Mouse (Mus musculus): ENCODE measurements at regions not wholly inside any gene's neighbourhood (a gene's known extent, or its start where the extent isn't known, plus 50 kb on each side); places are given as distances from the start of the nearest gene placed in this dataset.

GRCm38 (mm10) chr7:82990708-82991107 is 123.6 kb downstream of the Mex3b start:
- Histone ChIP-seq H3K36me3 (no peaks in the 10 kb centered on the region), H3K27me3 (replicated peaks) (no peaks in the 10 kb centered on the region), H3K4me1 (replicated peaks) (no peaks in the 10 kb centered on the region), H3K9me3 (no peaks in the 10 kb centered on the region), H3K4me2 (replicated peaks) (no peak overlapping the region), H3K9ac (no peak overlapping the region), H3K27ac (no peak overlapping the region), H3K4me3 (replicated peaks) (no peak overlapping the region)
- ATAC-seq, result no peak

DNA sequence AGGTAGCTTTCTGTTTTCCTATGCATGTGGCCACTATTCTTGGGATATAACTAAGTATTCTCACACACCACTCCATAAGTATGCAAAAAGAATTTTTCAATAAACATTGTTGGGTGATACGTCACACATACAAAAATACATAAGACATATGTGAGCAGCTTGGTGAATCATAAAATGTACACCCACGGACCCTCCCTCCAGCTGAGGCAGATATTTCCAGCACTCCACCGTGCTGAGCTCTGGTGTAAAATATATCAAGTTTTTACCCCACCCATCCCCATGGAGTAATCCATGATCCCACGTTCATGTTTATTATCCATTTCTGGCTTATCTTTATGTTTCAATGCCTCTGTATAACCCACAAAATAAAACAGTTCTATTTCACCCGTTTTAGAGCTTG is 126.0 kb downstream of the Mex3b start:
- H3K4me3 ChIP-seq (replicated peaks), result no peak overlapping the region
- no peaks in the 10 kb centered on the region for H3K9me3 ChIP-seq
- no peak for ATAC-seq
- H3K4me1 ChIP-seq (replicated peaks), result no peaks in the 10 kb centered on the region
- no peaks in the 10 kb centered on the region for H3K27me3 ChIP-seq (replicated peaks)
- no peak overlapping the region for H3K9ac ChIP-seq
- H3K36me3 ChIP-seq, result no peaks in the 10 kb centered on the region
- H3K4me2 ChIP-seq (replicated peaks), result no peak overlapping the region
- H3K27ac ChIP-seq, result no peak overlapping the region
- WGBS, result 48% methylated on average over 5 of the region's 5 CpGs

DNA sequence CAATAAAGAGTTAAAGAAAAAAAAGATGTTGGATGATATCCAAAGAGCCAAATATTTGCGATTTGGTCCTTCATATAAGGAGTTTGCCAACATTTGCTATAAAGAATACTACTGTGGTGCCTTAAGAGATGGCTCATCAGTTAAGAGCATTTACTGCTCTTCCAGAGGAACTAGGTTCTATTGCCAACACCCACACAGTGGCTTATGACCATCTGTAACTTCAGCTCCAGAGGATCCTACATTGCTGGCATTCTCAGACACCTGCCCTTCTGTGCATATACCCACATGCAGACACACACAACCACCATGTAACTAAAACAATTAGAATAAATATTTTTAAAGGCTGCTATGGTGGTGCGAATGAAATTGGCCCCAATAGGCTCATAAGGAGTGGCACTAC is 131.7 kb downstream of the Mex3b start:
- no peaks in the 10 kb centered on the region for H3K36me3 ChIP-seq
- 71% methylated on average over 2 of the region's 2 CpGs for WGBS

GRCm38 (mm10) chr7:83007540-83007939 is 140.4 kb downstream of the Mex3b start:
- H3K4me2 ChIP-seq (replicated peaks), result no peak overlapping the region
- WGBS, result 82% methylated on average over 4 of the region's 4 CpGs
- no peaks in the 10 kb centered on the region for H3K27me3 ChIP-seq (replicated peaks)
- ATAC-seq, result no peak
- no peaks in the 10 kb centered on the region for H3K36me3 ChIP-seq
- no peak overlapping the region for H3K27ac ChIP-seq
- H3K9ac ChIP-seq, result no peak overlapping the region
- H3K9me3 ChIP-seq, result no peaks in the 10 kb centered on the region
- no peak overlapping the region for H3K4me3 ChIP-seq (replicated peaks)
- no peaks in the 10 kb centered on the region for H3K4me1 ChIP-seq (replicated peaks)

More for the DNA sequence above, 131.7 kb downstream of the Mex3b start:
- H3K4me2 ChIP-seq (replicated peaks), result no peak overlapping the region
- no peaks in the 10 kb centered on the region for H3K27me3 ChIP-seq (replicated peaks)
- no peak overlapping the region for H3K9ac ChIP-seq
- H3K27ac ChIP-seq, result no peak overlapping the region
- no peak for ATAC-seq
- no peak overlapping the region for H3K4me3 ChIP-seq (replicated peaks)
- no peaks in the 10 kb centered on the region for H3K9me3 ChIP-seq
- no peaks in the 10 kb centered on the region for H3K4me1 ChIP-seq (replicated peaks)

- Histone ChIP-seq H3K27ac (no peak overlapping the region), H3K4me2 (replicated peaks) (no peak overlapping the region), H3K36me3 (no peaks in the 10 kb centered on the region), H3K9me3 (no peaks in the 10 kb centered on the region), H3K4me3 (replicated peaks) (no peak overlapping the region), H3K9ac (no peak overlapping the region), H3K27me3 (replicated peaks) (no peaks in the 10 kb centered on the region), H3K4me1 (replicated peaks) (no peaks in the 10 kb centered on the region)
- 67% methylated on average over 2 of the region's 2 CpGs for WGBS
- no peak for ATAC-seq
These were observed 145.0 kb downstream of the Mex3b start for GRCm38 (mm10) chr7:83012145-83012544.

DNA sequence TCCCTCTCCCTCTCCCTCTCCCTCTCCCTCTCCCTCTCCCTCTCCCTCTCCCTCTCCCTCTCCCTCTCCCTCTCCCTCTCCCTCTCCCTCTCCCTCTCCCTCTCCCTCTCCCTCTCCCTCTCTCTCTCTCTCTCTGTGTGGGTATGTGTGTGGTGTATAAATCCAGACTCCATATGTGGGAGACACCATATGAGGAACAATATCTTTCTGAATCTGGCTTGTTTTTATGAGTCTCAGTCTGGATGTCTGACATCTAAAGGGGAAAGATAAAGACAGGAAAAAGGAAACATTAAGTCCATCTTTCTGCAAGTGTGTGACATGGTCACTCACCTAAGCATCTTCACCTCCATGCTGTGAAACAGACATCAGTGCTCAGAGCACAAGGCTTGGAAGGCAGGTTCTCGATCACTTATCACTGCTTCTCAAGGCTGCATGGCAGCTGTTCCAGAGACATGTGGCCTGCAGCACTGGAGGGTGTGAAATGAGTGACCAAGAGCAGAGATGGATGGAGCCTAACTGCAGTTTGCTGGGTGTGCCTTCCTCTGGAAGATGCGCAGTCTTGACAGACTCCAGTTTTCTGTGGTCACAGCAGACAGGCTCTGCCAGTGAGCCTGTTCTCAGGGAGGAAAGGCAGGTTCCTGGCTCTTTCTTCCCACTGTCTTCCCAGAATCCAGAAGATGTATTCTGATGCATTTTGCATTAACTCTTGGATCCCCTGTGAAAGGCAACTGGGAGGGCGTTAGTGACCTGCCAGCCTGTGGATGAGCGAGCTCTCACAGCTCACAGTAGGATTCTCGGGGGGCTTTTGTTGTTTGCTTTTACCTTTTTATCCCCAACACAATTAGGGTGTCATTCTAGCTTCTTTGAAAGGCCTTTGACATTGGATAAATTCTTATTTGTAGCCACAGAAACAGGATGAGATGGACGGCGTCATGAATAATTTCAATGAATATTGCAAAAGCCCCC is 147.9 kb downstream of the Mex3b start:
- ATAC-seq, result no peak
- Histone ChIP-seq H3K4me3 (replicated peaks) (no peak overlapping the region), H3K36me3 (no peaks in the 10 kb centered on the region), H3K4me1 (replicated peaks) (no peaks in the 10 kb centered on the region), H3K9ac (no peak overlapping the region), H3K27me3 (replicated peaks) (no peaks in the 10 kb centered on the region), H3K4me2 (replicated peaks) (no peak overlapping the region), H3K9me3 (no peaks in the 10 kb centered on the region), H3K27ac (no peak overlapping the region)
- 68% methylated on average over 7 of the region's 7 CpGs for WGBS

GRCm38 (mm10) chr7:83015756-83016155 is 148.6 kb downstream of the Mex3b start:
- 64% methylated on average over 4 of the region's 4 CpGs for WGBS
- no peaks in the 10 kb centered on the region for H3K36me3 ChIP-seq
- H3K27me3 ChIP-seq (replicated peaks), result no peaks in the 10 kb centered on the region
- H3K4me1 ChIP-seq (replicated peaks), result no peaks in the 10 kb centered on the region
- no peak overlapping the region for H3K27ac ChIP-seq
- no peaks in the 10 kb centered on the region for H3K9me3 ChIP-seq
- no peak overlapping the region for H3K4me3 ChIP-seq (replicated peaks)
- no peak for ATAC-seq
- H3K4me2 ChIP-seq (replicated peaks), result no peak overlapping the region
- H3K9ac ChIP-seq, result no peak overlapping the region

DNA sequence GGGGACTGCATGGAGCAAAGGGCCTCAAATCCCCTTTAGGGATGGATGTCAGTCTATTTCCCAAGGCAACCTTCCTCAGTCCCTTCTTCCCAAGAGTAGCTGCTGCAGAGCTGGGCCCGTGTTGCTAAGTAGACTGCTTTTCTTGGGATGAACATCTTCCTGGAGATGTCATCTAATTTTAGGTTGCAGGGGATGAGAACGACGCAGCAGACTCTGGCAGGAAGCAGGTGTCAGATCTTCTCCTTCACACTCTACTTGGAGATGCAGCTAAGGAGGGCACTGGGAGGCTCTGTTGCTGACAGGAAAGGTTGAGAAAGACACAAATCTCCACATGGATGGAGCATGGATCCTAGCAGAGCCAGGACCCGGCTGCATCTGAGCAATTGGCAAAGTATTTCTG is 149.4 kb downstream of the Mex3b start:
- H3K4me1 ChIP-seq (replicated peaks), result no peaks in the 10 kb centered on the region
- H3K4me2 ChIP-seq (replicated peaks), result no peak overlapping the region
- H3K36me3 ChIP-seq, result no peaks in the 10 kb centered on the region
- no peak overlapping the region for H3K9ac ChIP-seq
- no peaks in the 10 kb centered on the region for H3K27me3 ChIP-seq (replicated peaks)
- no peaks in the 10 kb centered on the region for H3K9me3 ChIP-seq
- 59% methylated on average over 4 of the region's 4 CpGs for WGBS
- H3K27ac ChIP-seq, result no peak overlapping the region
- no peak overlapping the region for H3K4me3 ChIP-seq (replicated peaks)
- ATAC-seq, result no peak

DNA sequence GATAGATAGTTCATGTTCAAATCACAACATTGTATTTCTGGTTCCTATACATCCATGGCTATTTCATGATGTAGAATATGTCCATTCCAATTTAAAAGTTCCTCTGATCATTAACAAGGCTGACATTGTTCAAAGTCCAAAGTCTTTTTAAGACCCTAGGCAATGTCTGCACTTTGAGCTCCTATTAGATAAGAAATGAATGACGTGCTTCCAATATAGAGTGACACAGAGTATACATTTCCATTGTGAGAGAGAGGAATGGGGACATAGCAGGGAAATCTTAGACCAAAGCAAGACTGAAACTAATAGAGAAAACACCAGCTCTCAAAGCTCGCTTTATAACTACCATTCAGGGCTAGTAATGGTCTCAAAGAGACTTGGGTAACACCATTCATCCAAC is 153.5 kb downstream of the Mex3b start:
- peak; percentile 91 for ATAC-seq
- Histone ChIP-seq H3K36me3 (no peaks in the 10 kb centered on the region), H3K4me3 (replicated peaks) (no peak overlapping the region), H3K27me3 (replicated peaks) (no peaks in the 10 kb centered on the region), H3K4me1 (replicated peaks) (no peaks in the 10 kb centered on the region), H3K27ac (no peak overlapping the region), H3K9me3 (no peaks in the 10 kb centered on the region), H3K4me2 (replicated peaks) (no peak overlapping the region), H3K9ac (no peak overlapping the region)
- WGBS, result 74% methylated on average over 2 of the region's 2 CpGs

- no peaks in the 10 kb centered on the region for H3K27me3 ChIP-seq (replicated peaks)
- H3K36me3 ChIP-seq, result no peaks in the 10 kb centered on the region
- ATAC-seq, result no peak
- no peak overlapping the region for H3K4me2 ChIP-seq (replicated peaks)
- H3K9me3 ChIP-seq, result no peaks in the 10 kb centered on the region
- no peak overlapping the region for H3K27ac ChIP-seq
- H3K4me1 ChIP-seq (replicated peaks), result no peaks in the 10 kb centered on the region
- H3K4me3 ChIP-seq (replicated peaks), result no peak overlapping the region
- H3K9ac ChIP-seq, result no peak overlapping the region
- WGBS, result 87% methylated on average over 1 of the region's 1 CpGs
These were observed 156.9 kb downstream of the Mex3b start for GRCm38 (mm10) chr7:83023990-83024389.

DNA sequence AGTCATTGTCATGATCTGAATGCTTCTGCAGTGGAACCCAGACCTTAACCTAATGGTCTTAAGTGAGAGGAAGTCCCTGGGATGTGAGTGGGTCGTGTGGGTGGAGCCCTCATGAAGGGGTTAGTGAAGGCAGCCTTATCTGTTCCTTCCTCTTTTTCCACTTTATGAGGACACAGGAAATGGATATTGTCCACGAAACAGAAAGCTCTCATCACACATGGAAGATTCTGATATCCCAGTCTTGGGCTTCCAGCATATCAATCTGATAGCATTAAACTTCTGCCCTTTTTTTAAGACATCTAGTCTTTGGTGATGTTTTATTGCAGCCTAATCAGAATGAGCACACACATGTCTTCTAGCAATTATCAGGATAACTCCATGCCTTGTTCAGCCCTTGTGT is 164.0 kb downstream of the Mex3b start:
- Histone ChIP-seq H3K27ac (no peak overlapping the region), H3K36me3 (no peaks in the 10 kb centered on the region), H3K4me2 (replicated peaks) (no peak overlapping the region), H3K9me3 (no peaks in the 10 kb centered on the region), H3K4me1 (replicated peaks) (no peaks in the 10 kb centered on the region), H3K27me3 (replicated peaks) (no peaks in the 10 kb centered on the region), H3K4me3 (replicated peaks) (no peak overlapping the region), H3K9ac (no peak overlapping the region)
- WGBS, result 60% methylated on average over 2 of the region's 2 CpGs
- no peak for ATAC-seq

DNA sequence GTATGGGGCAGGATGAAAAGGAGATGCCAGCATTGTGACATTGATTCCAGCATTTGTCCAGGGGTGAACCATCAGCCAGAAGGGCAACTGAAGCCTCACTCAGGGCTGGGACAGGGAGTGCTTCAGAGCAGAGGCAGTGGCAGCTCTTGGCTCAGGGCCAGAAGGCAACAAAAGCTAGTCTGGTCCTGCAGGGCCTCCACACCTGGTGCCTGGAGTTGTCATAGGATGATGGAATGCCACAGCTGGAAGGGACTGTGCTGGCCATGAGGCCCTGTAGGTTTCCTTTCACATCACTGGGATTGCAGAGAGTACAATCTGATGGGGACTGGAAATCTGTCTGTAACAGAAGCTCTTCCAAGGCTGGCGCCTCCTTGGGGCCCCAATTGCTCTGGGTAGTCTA is 164.9 kb downstream of the Mex3b start:
- H3K4me1 ChIP-seq (replicated peaks), result no peaks in the 10 kb centered on the region
- no peak overlapping the region for H3K9ac ChIP-seq
- no peak overlapping the region for H3K27ac ChIP-seq
- no peaks in the 10 kb centered on the region for H3K36me3 ChIP-seq
- H3K9me3 ChIP-seq, result no peaks in the 10 kb centered on the region
- no peak overlapping the region for H3K4me3 ChIP-seq (replicated peaks)
- H3K27me3 ChIP-seq (replicated peaks), result no peaks in the 10 kb centered on the region
- 93% methylated on average over 1 of the region's 1 CpGs for WGBS
- ATAC-seq, result no peak
- H3K4me2 ChIP-seq (replicated peaks), result no peak overlapping the region

GRCm38 (mm10) chr7:83032924-83033323 is 165.8 kb downstream of the Mex3b start:
- no peak overlapping the region for H3K27ac ChIP-seq
- no peaks in the 10 kb centered on the region for H3K9me3 ChIP-seq
- H3K4me3 ChIP-seq (replicated peaks), result no peak overlapping the region
- WGBS, result 73% methylated on average over 2 of the region's 2 CpGs
- H3K4me2 ChIP-seq (replicated peaks), result no peak overlapping the region
- no peaks in the 10 kb centered on the region for H3K36me3 ChIP-seq
- H3K27me3 ChIP-seq (replicated peaks), result no peaks in the 10 kb centered on the region
- no peak overlapping the region for H3K9ac ChIP-seq
- no peak for ATAC-seq
- H3K4me1 ChIP-seq (replicated peaks), result no peaks in the 10 kb centered on the region

Measured in intestine, embryonic 15.5 days (tissue).